Mouse (Mus musculus) bone marrow macrophage, adult 2 months (primary cell): ENCODE measurements around the gene Gm2115.

Experiments
- CTCF ChIP-seq: IDR thresholded peaks from 2 replicates; pipeline ENCODE4 v1.5.1; 2012; ENCODE audit warnings: low read depth, mild to moderate bottlenecking, low read length, moderate library complexity
- POLR2A ChIP-seq: IDR thresholded peaks from 2 replicates; pipeline ENCODE4 v1.6.1; 2012; ENCODE audit warnings: mild to moderate bottlenecking, low read depth, low read length, borderline replicate concordance

- TF ChIP-seq CTCF (no peak), POLR2A (no peak)
Measured at GRCm38 (mm10) chr7:84557332-84557731, 28.6 kb downstream of the Gm2115 start.
